Mouse (Mus musculus) lung, adult 2 months (tissue): ENCODE data around the gene Bpifb3.
A peak's percentile ranks its signal among the peaks of the same experiment; 100 is the strongest.

Source experiments
- CTCF ChIP-seq: fragments of 200-500 bp; IDR thresholded peaks from 2 replicates; pipeline ENCODE4 v1.5.1; 2011; ENCODE audit warnings: mild to moderate bottlenecking, low read length, control low read depth; ENCODE audit not compliant: insufficient read depth
- POLR2A ChIP-seq: fragments of 200-500 bp; IDR thresholded peaks from 2 replicates; pipeline ENCODE4 v1.6.1; 2011; ENCODE audit warnings: low read depth, mild to moderate bottlenecking, control low read depth, low read length, borderline replicate concordance; ENCODE audit errors: extremely low read depth

DNA sequence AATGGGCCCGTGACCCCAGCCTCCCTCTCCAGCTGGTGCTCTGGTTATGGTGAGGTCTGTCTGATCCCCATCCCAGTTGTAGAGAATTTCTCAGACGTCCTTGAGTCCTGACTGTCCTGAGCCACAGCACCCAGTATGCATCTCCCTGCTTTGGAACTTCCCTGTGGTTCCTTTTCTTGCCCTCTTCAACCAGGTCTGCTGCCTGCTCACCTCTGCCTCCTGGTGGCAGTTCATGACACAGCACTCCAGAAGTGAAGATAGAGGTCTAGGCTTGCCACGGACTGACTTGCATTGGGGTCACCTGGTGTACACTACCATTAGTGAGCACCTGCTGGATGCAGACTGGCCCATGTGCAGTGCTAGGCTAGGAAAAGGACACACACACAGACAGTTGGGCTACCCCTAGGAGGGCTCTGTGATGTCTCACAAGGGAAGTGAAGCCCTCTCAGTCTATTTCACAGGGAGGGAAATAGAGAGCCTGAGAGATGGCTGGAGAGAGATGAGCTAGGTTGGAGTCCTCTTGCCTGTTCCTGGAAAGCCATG lies 11.9 kb downstream of the Bpifb3 start:
- no peak for TF ChIP-seq POLR2A
- TF ChIP-seq CTCF, result peak; percentile 87
